Mouse (Mus musculus): Measurements from ENCODE around the gene Il27ra. TPM values are rescaled to one million over a fixed set of nuclear protein-coding genes. Genes with fewer than 3 reads are reported as not detected.
"Not testable (repeated sequence)": the region's sequence is repeated elsewhere in the genome, so short reads cannot be mapped to it uniquely, and the experiment has no call there.

Gene Il27ra
- polyA plus RNA-seq, 1 experiment = not detected

GRCm38 (mm10) chr8:84015833-84016232 is 26.6 kb downstream of the Il27ra start:
- 96% methylated on average over 5 of the region's 5 CpGs for WGBS
- Histone ChIP-seq H3K4me1 (ENCODE audit: control insufficient read depth, insufficient read depth, low read length) (peaks cover 19% of the 10 kb centered on the region), H3K27ac (ENCODE audit: insufficient read depth, low read depth, low read length) (no peak overlapping the region), H3K4me3 (ENCODE audit: insufficient read depth, low read depth, low read length) (no peak overlapping the region)
- TF ChIP-seq CTCF (IDR thresholded peaks at IDR 0.05; ENCODE audit: insufficient read depth, low read depth, low read length) = no peak

- peaks cover 24% of the 10 kb centered on the region for H3K4me1 ChIP-seq (ENCODE audit: control insufficient read depth, insufficient read depth, low read length)
- WGBS = 26% methylated on average over 35 of the region's 35 CpGs
- no peak for TF ChIP-seq POLR2A (IDR thresholded peaks at IDR 0.05; ENCODE audit: insufficient read depth, low read depth, low read length)
- TF ChIP-seq CTCF (IDR thresholded peaks at IDR 0.05; ENCODE audit: insufficient read depth, low read depth, low read length) = no peak
- H3K4me3 ChIP-seq (ENCODE audit: insufficient read depth, low read depth, low read length) = peak overlapping the region; percentile 18
- no peak overlapping the region for H3K27ac ChIP-seq (ENCODE audit: insufficient read depth, low read depth, low read length)
Measured at GRCm38 (mm10) chr8:84012499-84013165, 29.8 kb downstream of the Il27ra start.

DNA sequence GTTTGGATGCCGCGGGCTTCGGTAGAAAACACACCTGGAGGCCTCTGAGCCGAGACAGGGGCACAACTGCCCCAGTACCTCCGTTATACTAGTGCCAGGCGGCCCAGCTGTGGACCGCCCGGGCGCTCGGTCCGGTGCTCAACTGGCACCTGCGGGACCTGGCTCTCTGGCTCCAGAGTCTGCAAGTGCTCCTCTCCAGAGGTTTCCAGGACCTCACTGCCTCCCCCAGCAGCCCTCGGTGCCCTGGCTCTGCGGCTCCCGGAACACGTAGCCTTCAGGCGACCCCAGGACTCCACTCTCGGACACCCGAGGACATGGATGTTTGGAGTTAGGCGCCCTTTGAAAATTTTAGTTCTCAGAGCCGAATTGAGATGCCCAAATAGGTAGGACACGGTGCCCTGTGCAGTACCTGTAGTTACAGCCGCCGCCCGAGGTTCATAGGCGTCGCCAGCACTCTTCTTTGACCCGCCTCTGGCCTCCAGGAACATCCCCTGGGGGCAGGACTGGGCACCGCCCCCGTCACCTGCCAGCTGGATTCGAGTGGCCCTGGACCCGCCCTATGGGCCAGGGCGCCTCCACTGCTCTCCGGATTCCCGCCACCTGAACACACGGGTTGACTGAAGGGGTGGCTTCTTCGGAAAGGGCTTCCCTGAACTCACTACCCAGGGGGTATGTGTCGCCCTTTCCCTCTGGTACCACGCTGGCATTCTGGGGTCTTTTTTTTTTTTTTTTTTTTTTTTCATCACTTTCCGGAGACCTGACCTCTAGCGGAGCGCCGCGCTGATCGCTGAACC is 30.5 kb downstream of the Il27ra start, which contains the start of gene 2210011C24Rik:
Gene 2210011C24Rik (minus strand): TSS at position 467 of the 794 bp plus-strand sequence.
- TF ChIP-seq POLR2A (IDR thresholded peaks at IDR 0.05; ENCODE audit: insufficient read depth, low read depth, low read length) (no peak), CTCF (IDR thresholded peaks at IDR 0.05; ENCODE audit: insufficient read depth, low read depth, low read length) (no peak)
- Histone ChIP-seq H3K4me3 (ENCODE audit: insufficient read depth, low read depth, low read length) (peak within 1 kb of the TSS; percentile 57), H3K4me1 (ENCODE audit: control insufficient read depth, insufficient read depth, low read length) (peaks cover 24% of the 10 kb centered on the region), H3K27ac (ENCODE audit: insufficient read depth, low read depth, low read length) (no peak within 1 kb of the TSS)
- 2% methylated on average over 45 of the region's 45 CpGs for WGBS

DNA sequence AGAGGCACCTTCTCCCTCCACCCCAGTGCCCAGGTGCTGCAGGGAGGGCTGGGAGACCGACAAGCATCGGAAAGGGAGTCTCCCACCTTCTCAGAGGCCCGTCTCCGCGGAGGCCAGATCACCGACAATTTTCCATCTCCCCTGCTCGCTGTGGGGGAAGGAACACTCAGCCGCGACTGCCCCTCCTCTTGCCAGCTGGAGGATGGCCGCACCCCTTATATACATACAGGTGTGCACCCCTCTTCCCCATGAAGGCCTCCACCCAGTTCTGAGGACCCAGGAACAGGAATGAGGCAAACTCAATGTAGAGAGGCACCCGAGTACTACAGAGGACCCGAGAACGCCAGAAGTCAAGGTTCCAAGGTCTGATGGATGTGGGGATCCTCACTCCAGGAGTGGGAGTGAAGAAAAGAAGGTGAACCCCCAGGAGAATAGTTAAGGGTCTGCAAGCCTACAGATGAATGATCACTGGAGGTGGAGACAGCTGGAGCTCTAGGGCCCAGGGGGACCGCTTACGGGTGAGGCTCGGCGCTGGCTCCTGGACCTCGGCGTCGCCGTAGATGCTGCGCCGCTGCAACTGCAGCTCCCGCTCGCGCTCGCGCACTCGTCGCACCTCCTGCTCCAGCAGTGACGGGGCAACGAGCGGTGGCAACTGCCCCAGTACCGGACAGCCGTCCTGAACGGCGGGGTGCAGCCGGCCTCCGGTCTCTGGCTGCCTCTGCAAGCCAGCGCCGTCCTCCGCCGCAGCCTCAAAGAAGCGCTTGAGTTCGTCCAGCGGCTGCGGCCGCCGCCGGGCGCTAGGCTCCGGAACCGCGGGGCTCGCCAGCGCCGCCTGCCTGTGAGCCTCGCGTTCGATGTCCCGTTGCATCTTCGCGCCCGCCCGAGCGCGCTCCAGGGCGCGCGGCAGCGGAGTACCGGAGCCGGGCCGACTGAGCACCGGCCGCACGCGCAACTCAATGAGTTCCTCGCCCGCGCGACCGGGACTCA is 31.5 kb downstream of the Il27ra start:
- peak overlapping the region; percentile 57 for H3K4me3 ChIP-seq (ENCODE audit: insufficient read depth, low read depth, low read length)
- no peak overlapping the region for H3K27ac ChIP-seq (ENCODE audit: insufficient read depth, low read depth, low read length)
- H3K4me1 ChIP-seq (ENCODE audit: control insufficient read depth, insufficient read depth, low read length) = peaks cover 24% of the 10 kb centered on the region
- WGBS = 4% methylated on average over 83 of the region's 83 CpGs
- peak; percentile 34; the same call in 1 of the 2 replicates for TF ChIP-seq CTCF (IDR thresholded peaks at IDR 0.05; ENCODE audit: insufficient read depth, low read depth, low read length)
- TF ChIP-seq POLR2A (IDR thresholded peaks at IDR 0.05; ENCODE audit: insufficient read depth, low read depth, low read length) = no peak

DNA sequence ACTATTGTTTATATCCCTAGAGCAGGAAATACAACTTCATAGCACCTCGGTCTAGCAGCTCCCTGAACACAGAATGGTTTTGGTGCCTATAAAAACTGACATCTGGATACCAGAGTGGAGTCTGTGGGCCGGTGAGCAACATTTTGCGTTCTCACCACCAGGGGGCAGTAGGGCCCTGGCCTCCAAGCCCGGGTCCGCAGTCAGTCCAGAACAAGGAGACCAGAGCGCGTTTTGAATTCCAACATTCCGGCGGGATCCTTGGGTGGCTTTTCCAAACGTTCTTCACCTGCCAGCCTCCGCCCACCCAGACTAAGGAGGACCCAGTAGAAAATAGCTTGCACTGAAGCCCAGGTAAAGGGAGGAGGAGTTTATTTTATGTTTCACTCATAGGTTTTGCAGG is 32.5 kb downstream of the Il27ra start:
- no peak overlapping the region for H3K27ac ChIP-seq (ENCODE audit: insufficient read depth, low read depth, low read length)
- no peak overlapping the region for H3K4me3 ChIP-seq (ENCODE audit: insufficient read depth, low read depth, low read length)
- peaks cover 27% of the 10 kb centered on the region for H3K4me1 ChIP-seq (ENCODE audit: control insufficient read depth, insufficient read depth, low read length)
- WGBS = 2% methylated on average over 11 of the region's 11 CpGs
- TF ChIP-seq POLR2A (IDR thresholded peaks at IDR 0.05; ENCODE audit: insufficient read depth, low read depth, low read length) (no peak), CTCF (IDR thresholded peaks at IDR 0.05; ENCODE audit: insufficient read depth, low read depth, low read length) (peak; percentile 91)

GRCm38 (mm10) chr8:84008362-84008761 is 34.0 kb downstream of the Il27ra start:
- WGBS = 34% methylated on average over 7 of the region's 7 CpGs
- no peak overlapping the region for H3K27ac ChIP-seq (ENCODE audit: insufficient read depth, low read depth, low read length)
- no peak overlapping the region for H3K4me3 ChIP-seq (ENCODE audit: insufficient read depth, low read depth, low read length)
- H3K4me1 ChIP-seq (ENCODE audit: control insufficient read depth, insufficient read depth, low read length) = peaks cover 31% of the 10 kb centered on the region
- no peak for TF ChIP-seq CTCF (IDR thresholded peaks at IDR 0.05; ENCODE audit: insufficient read depth, low read depth, low read length)
- no peak for TF ChIP-seq POLR2A (IDR thresholded peaks at IDR 0.05; ENCODE audit: insufficient read depth, low read depth, low read length)

DNA sequence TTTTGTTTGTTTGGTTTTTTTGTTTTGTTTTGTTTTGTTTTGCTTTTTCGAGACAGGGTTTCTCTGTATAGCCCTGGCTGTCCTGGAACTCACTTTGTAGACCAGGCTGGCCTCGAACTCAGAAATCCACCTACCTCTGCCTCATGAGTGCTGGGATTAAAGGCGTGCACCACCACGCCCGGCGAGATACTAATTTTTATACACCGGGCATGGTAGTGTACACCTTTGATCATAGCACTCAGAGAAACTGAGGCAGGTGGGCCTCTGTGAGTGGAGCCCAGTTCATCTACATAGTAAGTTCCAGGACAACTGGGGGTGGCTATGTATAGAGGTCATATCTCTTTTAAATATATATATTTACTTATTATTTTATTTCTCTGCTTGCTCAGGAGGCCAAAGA is 36.9 kb downstream of the Il27ra start:
- H3K4me1 ChIP-seq (ENCODE audit: control insufficient read depth, insufficient read depth, low read length) = peaks cover 16% of the 10 kb centered on the region
- not testable (repeated sequence) for H3K4me3 ChIP-seq (ENCODE audit: insufficient read depth, low read depth, low read length); H3K27ac ChIP-seq (ENCODE audit: insufficient read depth, low read depth, low read length)
- WGBS = 94% methylated on average over 7 of the region's 7 CpGs

GRCm38 (mm10) chr8:84004533-84005201 is 37.7 kb downstream of the Il27ra start:
- peak; percentile 43; the same call in 1 of the 2 replicates for TF ChIP-seq POLR2A (IDR thresholded peaks at IDR 0.05; ENCODE audit: insufficient read depth, low read depth, low read length)
- TF ChIP-seq CTCF (IDR thresholded peaks at IDR 0.05; ENCODE audit: insufficient read depth, low read depth, low read length) = no peak
- WGBS = under 1% methylated on average over 30 of the region's 30 CpGs
- peaks cover 15% of the 10 kb centered on the region for H3K4me1 ChIP-seq (ENCODE audit: control insufficient read depth, insufficient read depth, low read length)
- peak overlapping the region; percentile 96 for H3K4me3 ChIP-seq (ENCODE audit: insufficient read depth, low read depth, low read length)
- H3K27ac ChIP-seq (ENCODE audit: insufficient read depth, low read depth, low read length) = peak overlapping the region; percentile 76
